Mouse (Mus musculus) midbrain, postnatal 0 days (tissue): ENCODE measurements at regions not wholly inside any gene's neighbourhood (a gene's known extent, or its start where the extent isn't known, plus 50 kb on each side); places are given as distances from the start of the nearest gene placed in this dataset.

Experiments
- ATAC-seq: fragments of 200-750 bp; cut with Nextera tagmentation; 2 replicates; pipeline ENCODE4 v1.8.0; 2017; ENCODE audit warnings: moderate number of reproducible peaks, mild to moderate bottlenecking, moderate TSS enrichment, moderate library complexity; ENCODE audit not compliant: low FRiP score
- DNase-seq: peaks from one replicate; pipeline ENCODE4 v3.0.0-alpha.2; 2015; ENCODE audit warnings: low spot score
- H3K27ac ChIP-seq: fragments of 300-500 bp; sonication (generic); 2 replicates; pipeline ENCODE4 v1.5.1; 2014; ENCODE audit warnings: low read depth, mild to moderate bottlenecking, low read length, mixed read lengths
- H3K27me3 ChIP-seq: fragments of 300-500 bp; sonication (generic); 2 replicates; pipeline ENCODE4 v1.6.1; 2014; ENCODE audit warnings: low read length, control low read depth, mixed read lengths; ENCODE audit not compliant: insufficient read depth
- H3K36me3 ChIP-seq: fragments of 300-500 bp; sonication (generic); 2 replicates; pipeline ENCODE4 v1.6.1; 2014; ENCODE audit warnings: low read length, control low read depth, mixed read lengths; ENCODE audit not compliant: insufficient read depth
- H3K4me1 ChIP-seq: fragments of 300-500 bp; sonication (generic); 2 replicates; pipeline ENCODE4 v1.6.1; 2014; ENCODE audit warnings: mild to moderate bottlenecking, control low read depth, antibody characterized with exemption, low read length, mixed read lengths; ENCODE audit not compliant: insufficient read depth
- H3K4me2 ChIP-seq: fragments of 300-500 bp; sonication (generic); 2 replicates; pipeline ENCODE4 v1.6.1; 2014; ENCODE audit warnings: low read depth, mild to moderate bottlenecking, low read length, mixed read lengths; ENCODE audit not compliant: poor library complexity, severe bottlenecking
- H3K4me3 ChIP-seq: fragments of 300-500 bp; sonication (generic); 2 replicates; pipeline ENCODE4 v1.5.1; 2014; ENCODE audit warnings: low read depth, mild to moderate bottlenecking, low read length, moderate library complexity
- H3K9ac ChIP-seq: fragments of 300-500 bp; sonication (generic); replicated peaks from 2 replicates; pipeline ENCODE4 v1.6.1; 2014; ENCODE audit warnings: mild to moderate bottlenecking, low read length, moderate library complexity, mixed read lengths; ENCODE audit not compliant: poor library complexity, severe bottlenecking
- H3K9me3 ChIP-seq: fragments of 300-500 bp; sonication (generic); 2 replicates; pipeline ENCODE4 v1.6.1; 2016; ENCODE audit warnings: low read length, control low read depth
- CTCF ChIP-seq: IDR thresholded peaks from 2 replicates; pipeline ENCODE4 v1.5.1; 2016; ENCODE audit warnings: antibody characterized with exemption, mild to moderate bottlenecking
- WGBS: fragments of 180-500 bp; shearing (Covaris S2); extraction: QIAGEN DNeasy Blood & Tissue Kit; methylation state at CpG from one replicate; pipeline ENCODE4 v1.1.7; 2014; 5-methylcytosine and 5-hydroxymethylcytosine counted together

DNA sequence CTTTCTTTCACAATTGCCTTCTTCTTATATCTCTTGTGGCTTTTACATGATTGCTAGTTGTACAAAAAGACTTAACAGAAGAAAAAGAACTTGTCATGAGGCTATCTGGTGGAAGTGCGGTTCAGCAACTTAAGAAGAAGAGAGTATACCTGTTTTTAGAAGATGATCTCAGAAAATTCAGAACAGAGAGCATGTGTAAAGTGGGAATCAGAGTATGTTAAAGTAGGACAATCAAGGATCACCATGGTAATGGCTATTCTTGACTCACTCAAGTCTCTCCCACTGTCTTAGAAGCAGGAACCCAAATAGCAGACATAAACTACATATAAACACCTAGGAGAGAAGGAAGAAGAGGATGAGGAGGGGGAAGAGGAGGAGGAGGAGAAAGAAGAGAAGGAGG lies 857.9 kb upstream of the Nr2f1 start:
- ATAC-seq: no peak
- 86% methylated on average over 1 of the region's 1 CpGs for WGBS
- H3K4me1 ChIP-seq: no peaks in the 10 kb centered on the region
- no peak for DNase-seq
- H3K36me3 ChIP-seq: no peaks in the 10 kb centered on the region
- no peaks in the 10 kb centered on the region for H3K27me3 ChIP-seq
- H3K9me3 ChIP-seq: no peaks in the 10 kb centered on the region
- no peak overlapping the region for H3K9ac ChIP-seq
- TF ChIP-seq CTCF: no peak
- H3K27ac ChIP-seq: no peak overlapping the region
- no peak overlapping the region for H3K4me2 ChIP-seq
- H3K4me3 ChIP-seq: no peak overlapping the region

DNA sequence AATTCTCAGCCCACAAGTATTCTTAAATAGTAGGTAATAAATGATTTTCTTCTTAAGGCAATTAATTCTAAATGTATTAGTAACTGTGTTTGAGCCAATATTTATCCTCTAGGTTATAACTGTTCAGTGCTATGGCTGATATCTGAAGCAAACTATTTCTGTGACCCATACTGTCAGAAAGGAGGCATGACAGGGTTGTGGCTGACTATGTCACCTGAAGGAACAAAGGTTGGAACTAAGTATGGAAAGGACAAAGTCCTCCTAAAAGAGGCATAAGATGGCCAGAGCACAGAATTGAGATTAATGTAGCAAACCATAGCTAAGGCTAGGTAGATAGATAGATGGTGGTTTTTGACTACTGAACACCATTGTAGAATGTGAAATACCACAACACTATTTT lies 854.9 kb upstream of the Nr2f1 start:
- Histone ChIP-seq H3K36me3 (no peaks in the 10 kb centered on the region), H3K4me3 (no peak overlapping the region), H3K4me1 (no peaks in the 10 kb centered on the region), H3K27ac (no peak overlapping the region), H3K27me3 (no peaks in the 10 kb centered on the region), H3K4me2 (no peak overlapping the region), H3K9me3 (no peaks in the 10 kb centered on the region), H3K9ac (no peak overlapping the region)
- no peak for DNase-seq
- TF ChIP-seq CTCF: no peak
- ATAC-seq: no peak

DNA sequence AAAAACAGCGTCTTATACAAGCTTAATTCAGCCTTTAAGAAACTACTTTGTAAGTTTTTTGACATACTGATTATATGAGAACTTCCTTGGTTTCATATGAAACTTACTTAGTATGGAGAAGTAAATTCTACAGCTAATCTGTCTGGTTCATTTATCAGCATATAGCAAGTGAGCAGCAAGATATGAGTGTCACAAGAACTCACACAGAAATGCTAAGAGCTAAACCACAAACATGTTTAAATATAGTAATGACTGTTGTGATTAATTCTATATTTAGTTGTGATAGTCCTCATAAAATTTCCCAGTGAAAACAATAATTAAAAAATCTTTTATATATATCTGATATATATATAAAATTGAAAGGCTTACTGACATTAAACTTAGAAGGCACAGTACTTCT lies 853.9 kb upstream of the Nr2f1 start:
- Histone ChIP-seq H3K36me3 (no peaks in the 10 kb centered on the region), H3K9ac (no peak overlapping the region), H3K9me3 (no peaks in the 10 kb centered on the region), H3K27me3 (no peaks in the 10 kb centered on the region), H3K4me3 (no peak overlapping the region), H3K27ac (no peak overlapping the region), H3K4me1 (no peaks in the 10 kb centered on the region), H3K4me2 (no peak overlapping the region)
- no peak for TF ChIP-seq CTCF
- DNase-seq (no peak), ATAC-seq (no peak)
- WGBS: 96% methylated on average over 1 of the region's 1 CpGs

DNA sequence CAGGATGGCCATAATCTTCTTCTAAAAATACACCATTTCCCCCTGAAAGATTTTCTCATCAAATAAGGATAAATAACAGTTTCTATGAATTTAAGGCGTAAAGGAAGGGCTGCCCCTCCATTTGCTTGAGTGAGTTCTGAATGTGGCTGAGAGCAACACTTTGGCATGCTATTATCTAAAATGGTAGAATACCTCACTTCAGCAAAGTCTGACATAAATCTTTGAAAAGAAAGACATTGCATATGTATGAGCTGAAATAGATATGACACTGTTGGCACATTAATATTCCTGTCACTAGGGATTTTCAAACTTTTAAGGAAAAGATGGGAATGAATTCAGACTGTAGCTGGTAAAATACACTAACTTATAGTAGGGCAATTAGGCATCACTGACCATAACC lies 847.7 kb upstream of the Nr2f1 start:
- WGBS: 41% methylated on average over 1 of the region's 1 CpGs
- ATAC-seq: no peak
- Histone ChIP-seq H3K27ac (no peak overlapping the region), H3K9me3 (no peaks in the 10 kb centered on the region), H3K9ac (no peak overlapping the region), H3K4me3 (no peak overlapping the region), H3K4me2 (no peak overlapping the region), H3K4me1 (no peaks in the 10 kb centered on the region), H3K36me3 (no peaks in the 10 kb centered on the region), H3K27me3 (no peaks in the 10 kb centered on the region)
- no peak for TF ChIP-seq CTCF
- no peak for DNase-seq

DNA sequence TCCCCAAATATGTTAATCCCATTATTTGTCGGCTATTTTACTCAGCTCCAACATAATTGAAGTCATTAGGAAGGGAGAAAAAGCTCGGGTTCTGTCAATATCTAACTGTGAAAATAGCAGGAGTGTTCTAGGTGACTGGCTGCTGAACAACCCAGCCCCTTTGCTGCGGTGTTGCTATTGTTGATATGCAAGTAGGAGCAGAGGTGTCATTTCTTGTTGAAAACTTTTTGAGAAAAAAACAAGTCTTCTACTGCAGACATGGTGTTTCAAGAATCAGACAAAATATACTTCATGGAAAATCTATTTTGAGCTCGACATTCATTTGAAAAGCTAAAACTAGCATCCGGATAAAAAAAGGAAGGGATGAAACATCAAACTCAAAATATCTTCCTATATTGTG lies 845.1 kb upstream of the Nr2f1 start:
- Histone ChIP-seq H3K4me1 (no peaks in the 10 kb centered on the region), H3K27ac (no peak overlapping the region), H3K4me3 (no peak overlapping the region), H3K36me3 (no peaks in the 10 kb centered on the region), H3K4me2 (no peak overlapping the region), H3K9ac (no peak overlapping the region), H3K27me3 (no peaks in the 10 kb centered on the region), H3K9me3 (no peaks in the 10 kb centered on the region)
- no peak for ATAC-seq
- no peak for DNase-seq
- WGBS: 47% methylated on average over 5 of the region's 5 CpGs
- no peak for TF ChIP-seq CTCF

DNA sequence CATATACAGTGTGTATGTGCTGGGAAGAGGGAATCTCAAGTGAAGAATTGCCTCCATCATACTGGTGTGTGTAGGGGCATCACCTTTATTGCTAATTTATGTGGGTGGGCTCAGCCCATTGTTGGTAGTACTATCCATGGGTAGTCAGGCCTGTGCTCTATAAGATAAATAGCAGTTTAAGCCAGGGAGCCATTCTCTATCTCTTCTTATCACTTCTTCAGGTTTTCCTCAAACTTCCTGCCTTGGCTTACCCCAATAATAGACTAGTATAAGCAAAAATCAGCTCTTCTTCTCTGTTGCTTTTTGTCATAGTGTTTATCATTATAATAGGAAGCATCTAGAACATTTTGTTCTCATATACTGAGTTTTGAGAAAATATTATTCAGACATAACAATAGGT lies 838.3 kb upstream of the Nr2f1 start:
- Histone ChIP-seq H3K9me3 (no peaks in the 10 kb centered on the region), H3K4me1 (no peaks in the 10 kb centered on the region), H3K27me3 (no peaks in the 10 kb centered on the region), H3K36me3 (no peaks in the 10 kb centered on the region), H3K9ac (no peak overlapping the region), H3K4me3 (no peak overlapping the region), H3K27ac (no peak overlapping the region), H3K4me2 (no peak overlapping the region)
- DNase-seq: no peak
- no peak for ATAC-seq
- TF ChIP-seq CTCF: no peak

DNA sequence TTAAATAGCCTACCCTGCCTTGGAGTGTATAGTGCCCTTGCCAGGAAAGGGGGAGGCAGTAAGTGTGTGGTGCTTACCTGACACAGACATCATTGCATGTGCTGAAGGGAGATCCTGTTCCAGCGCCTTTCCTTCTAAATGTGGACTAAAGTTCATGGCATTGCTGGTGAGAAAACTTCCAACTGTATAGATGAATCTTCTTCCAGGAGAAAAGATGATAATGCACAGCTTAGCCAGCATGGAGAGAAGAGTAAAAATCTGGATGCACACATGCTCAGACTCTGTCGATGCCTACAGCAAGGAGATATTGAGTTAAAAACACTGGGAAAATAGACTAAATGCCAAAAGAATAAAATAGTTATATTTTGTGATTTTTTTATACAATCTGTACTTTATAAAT lies 835.7 kb upstream of the Nr2f1 start:
- H3K9me3 ChIP-seq: no peaks in the 10 kb centered on the region
- ATAC-seq (no peak), DNase-seq (no peak)
- no peak overlapping the region for H3K4me3 ChIP-seq
- no peaks in the 10 kb centered on the region for H3K4me1 ChIP-seq
- no peaks in the 10 kb centered on the region for H3K27me3 ChIP-seq
- 79% methylated on average over 2 of the region's 2 CpGs for WGBS
- TF ChIP-seq CTCF: no peak
- no peak overlapping the region for H3K4me2 ChIP-seq
- H3K9ac ChIP-seq: no peak overlapping the region
- H3K27ac ChIP-seq: no peak overlapping the region
- H3K36me3 ChIP-seq: no peaks in the 10 kb centered on the region
